Mouse (Mus musculus): Measurements from ENCODE around the gene Gm6096. TPM values are rescaled to one million over a fixed set of nuclear protein-coding genes. Genes with fewer than 3 reads are reported as not detected.

Gene Gm6096
- polyA plus RNA-seq, 1 experiment from 2014 or later: 0.44 TPM

GRCm38 (mm10) chr7:34276066-34276465, 25.2 kb downstream of the Gm6096 start:
- H3K27ac ChIP-seq: no peak overlapping the region
- H3K4me3 ChIP-seq (replicated peaks): no peak overlapping the region
- H3K27me3 ChIP-seq: no peaks in the 10 kb centered on the region
- no peak for ATAC-seq
- H3K36me3 ChIP-seq: peaks cover 4% of the 10 kb centered on the region; the same call in 1 of the 2 replicates
- H3K9me3 ChIP-seq: no peaks in the 10 kb centered on the region
- no peak overlapping the region for H3K9ac ChIP-seq (replicated peaks)
- no peak overlapping the region for H3K4me2 ChIP-seq (replicated peaks)
- 90% methylated on average over 3 of the region's 3 CpGs for WGBS
- no peaks in the 10 kb centered on the region for H3K4me1 ChIP-seq (replicated peaks)

GRCm38 (mm10) chr7:34277656-34278055, 26.8 kb downstream of the Gm6096 start:
- no peaks in the 10 kb centered on the region for H3K4me1 ChIP-seq (replicated peaks)
- no peak for ATAC-seq
- H3K9ac ChIP-seq (replicated peaks): no peak overlapping the region
- H3K4me2 ChIP-seq (replicated peaks): no peak overlapping the region
- H3K9me3 ChIP-seq: no peaks in the 10 kb centered on the region
- H3K27me3 ChIP-seq: no peaks in the 10 kb centered on the region
- H3K4me3 ChIP-seq (replicated peaks): no peak overlapping the region
- H3K27ac ChIP-seq: no peak overlapping the region
- peaks cover 4% of the 10 kb centered on the region; the same call in 1 of the 2 replicates for H3K36me3 ChIP-seq
- 96% methylated on average over 2 of the region's 2 CpGs for WGBS

- no peak overlapping the region for H3K4me3 ChIP-seq (replicated peaks)
These were observed 39.8 kb downstream of the Gm6096 start for GRCm38 (mm10) chr7:34290450-34291151.

GRCm38 (mm10) chr7:34291265-34291664, 40.4 kb downstream of the Gm6096 start:
- no peak overlapping the region for H3K4me2 ChIP-seq (replicated peaks)
- no peaks in the 10 kb centered on the region for H3K27me3 ChIP-seq
- H3K4me1 ChIP-seq (replicated peaks): no peaks in the 10 kb centered on the region
- no peaks in the 10 kb centered on the region for H3K36me3 ChIP-seq
- WGBS: 86% methylated on average over 1 of the region's 1 CpGs
- no peak overlapping the region for H3K4me3 ChIP-seq (replicated peaks)
- H3K27ac ChIP-seq: no peak overlapping the region
- ATAC-seq: no peak
- H3K9ac ChIP-seq (replicated peaks): no peak overlapping the region
- no peaks in the 10 kb centered on the region for H3K9me3 ChIP-seq

More at GRCm38 (mm10) chr7:34290450-34291151, 39.8 kb downstream of the Gm6096 start:
- H3K4me2 ChIP-seq (replicated peaks): no peak overlapping the region
- no peaks in the 10 kb centered on the region for H3K36me3 ChIP-seq
- no peak overlapping the region for H3K27ac ChIP-seq
- H3K27me3 ChIP-seq: no peaks in the 10 kb centered on the region
- H3K4me1 ChIP-seq (replicated peaks): no peaks in the 10 kb centered on the region
- no peaks in the 10 kb centered on the region for H3K9me3 ChIP-seq
- no peak for ATAC-seq
- H3K9ac ChIP-seq (replicated peaks): no peak overlapping the region

GRCm38 (mm10) chr7:34292633-34293032, 41.8 kb downstream of the Gm6096 start:
- ATAC-seq: no peak
- Histone ChIP-seq H3K36me3 (no peaks in the 10 kb centered on the region), H3K4me3 (replicated peaks) (no peak overlapping the region), H3K4me2 (replicated peaks) (no peak overlapping the region), H3K27ac (no peak overlapping the region), H3K9me3 (no peaks in the 10 kb centered on the region), H3K9ac (replicated peaks) (no peak overlapping the region), H3K27me3 (no peaks in the 10 kb centered on the region), H3K4me1 (replicated peaks) (no peaks in the 10 kb centered on the region)
- WGBS: 97% methylated on average over 2 of the region's 2 CpGs

- ATAC-seq: no peak
- 96% methylated on average over 3 of the region's 3 CpGs for WGBS
- no peak overlapping the region for H3K4me3 ChIP-seq (replicated peaks)
- H3K27ac ChIP-seq: no peak overlapping the region
- no peak overlapping the region for H3K4me2 ChIP-seq (replicated peaks)
- no peak overlapping the region for H3K9ac ChIP-seq (replicated peaks)
- H3K36me3 ChIP-seq: no peaks in the 10 kb centered on the region
- no peaks in the 10 kb centered on the region for H3K4me1 ChIP-seq (replicated peaks)
- H3K27me3 ChIP-seq: no peaks in the 10 kb centered on the region
- H3K9me3 ChIP-seq: no peaks in the 10 kb centered on the region
These were observed 45.3 kb downstream of the Gm6096 start for GRCm38 (mm10) chr7:34296124-34296523.

- no peak for ATAC-seq
- Histone ChIP-seq H3K4me1 (replicated peaks) (no peaks in the 10 kb centered on the region), H3K9me3 (no peaks in the 10 kb centered on the region), H3K9ac (replicated peaks) (no peak overlapping the region), H3K4me3 (replicated peaks) (no peak overlapping the region), H3K27ac (no peak overlapping the region), H3K27me3 (no peaks in the 10 kb centered on the region), H3K4me2 (replicated peaks) (no peak overlapping the region), H3K36me3 (peaks cover 6% of the 10 kb centered on the region)
- WGBS: 97% methylated on average over 2 of the region's 2 CpGs
These were observed 48.0 kb downstream of the Gm6096 start for GRCm38 (mm10) chr7:34298818-34299217.

Other genes with a start within 250 kb of the Gm6096 start
- gene Scgb2b27, start 237.1 kb upstream of the Gm6096 start, polyA plus RNA-seq (2015; fragmentation: Nextera tagmentation; extraction: Ambion mirVana): not detected in 2 replicates
- not detected in 2 replicates for gene Scgb1b27, start 229.6 kb upstream of the Gm6096 start, polyA plus RNA-seq (2015; fragmentation: Nextera tagmentation; extraction: Ambion mirVana)
- not detected in 2 replicates for gene Scgb1b30, start 155.6 kb upstream of the Gm6096 start, polyA plus RNA-seq (2015; fragmentation: Nextera tagmentation; extraction: Ambion mirVana)
- 3.4 and 4.3 TPM in 2 replicates for gene Wtip, start 117.8 kb upstream of the Gm6096 start, polyA plus RNA-seq (2015; fragmentation: Nextera tagmentation; extraction: Ambion mirVana)
- 215 and 224 TPM in 2 replicates for gene Uba2, start 81.4 kb upstream of the Gm6096 start, polyA plus RNA-seq (2015; fragmentation: Nextera tagmentation; extraction: Ambion mirVana)
- 87.3 and 87.9 TPM in 2 replicates for gene Pdcd2l, start 54.4 kb upstream of the Gm6096 start, polyA plus RNA-seq (2015; fragmentation: Nextera tagmentation; extraction: Ambion mirVana)
- 191 and 203 TPM in 2 replicates for gene Gpi1, start 20.7 kb upstream of the Gm6096 start, polyA plus RNA-seq (2015; fragmentation: Nextera tagmentation; extraction: Ambion mirVana)
- gene 4931406P16Rik, start 62.5 kb downstream of the Gm6096 start, polyA plus RNA-seq (2015; fragmentation: Nextera tagmentation; extraction: Ambion mirVana): 26.9 and 29.3 TPM in 2 replicates
- 79.7 and 85.3 TPM in 2 replicates for gene Lsm14a, start 142.3 kb downstream of the Gm6096 start, polyA plus RNA-seq (2015; fragmentation: Nextera tagmentation; extraction: Ambion mirVana)

Data from midbrain, embryonic 13.5 days (tissue).